Mouse (Mus musculus) limb, embryonic 12.5 days (tissue): ENCODE data around the gene Utp20. TPM values are rescaled to one million over a fixed set of nuclear protein-coding genes. Genes with fewer than 3 reads are reported as not detected.
A peak's percentile ranks its signal among the peaks of the same experiment; 100 is the strongest.
"Not testable (repeated sequence)": the region's sequence is repeated elsewhere in the genome, so short reads cannot be mapped to it uniquely, and the experiment has no call there.

Source experiments
- ATAC-seq: fragments of 200-750 bp; cut with Nextera tagmentation; 2 replicates; pipeline ENCODE4 v1.8.0; 2017; ENCODE audit warnings: low read depth, moderate TSS enrichment; ENCODE audit not compliant: insufficient number of reproducible peaks, insufficient read depth, low FRiP score, low TSS enrichment
- H3K27ac ChIP-seq: fragments of 300-500 bp; sonication (generic); 2 replicates; pipeline ENCODE4 v1.5.1; 2016; ENCODE audit warnings: mild to moderate bottlenecking, moderate library complexity
- H3K27me3 ChIP-seq: fragments of 300-500 bp; sonication (generic); 2 replicates; pipeline ENCODE4 v1.6.1; 2016; ENCODE audit warnings: mild to moderate bottlenecking, moderate library complexity
- H3K36me3 ChIP-seq: fragments of 300-500 bp; sonication (generic); 2 replicates; pipeline ENCODE4 v1.6.1; 2016; ENCODE audit warnings: mild to moderate bottlenecking, moderate library complexity
- H3K4me1 ChIP-seq: fragments of 300-500 bp; sonication (generic); replicated peaks from 2 replicates; pipeline ENCODE4 v1.6.1; 2016
- H3K4me2 ChIP-seq: fragments of 300-500 bp; sonication (generic); 2 replicates; pipeline ENCODE4 v1.6.1; 2016; ENCODE audit warnings: mild to moderate bottlenecking, moderate library complexity
- H3K4me3 ChIP-seq: fragments of 300-500 bp; sonication (generic); replicated peaks from 2 replicates; pipeline ENCODE4 v1.5.1; 2016; ENCODE audit warnings: mild to moderate bottlenecking
- H3K9ac ChIP-seq: fragments of 300-500 bp; sonication (generic); replicated peaks from 2 replicates; pipeline ENCODE4 v1.6.1; 2016; ENCODE audit warnings: mild to moderate bottlenecking, moderate library complexity
- H3K9me3 ChIP-seq: fragments of 300-500 bp; sonication (generic); 2 replicates; pipeline ENCODE4 v1.6.1; 2016; ENCODE audit warnings: mild to moderate bottlenecking, moderate library complexity
- WGBS: fragments of 180-500 bp; shearing (Covaris S2); methylation state at CpG from one replicate; pipeline ENCODE4 v1.1.7; 2016; 5-methylcytosine and 5-hydroxymethylcytosine counted together
- polyA plus RNA-seq: library from polyadenylated mRNA; unstranded; fragments of >200 nt; fragmentation: Nextera tagmentation; extraction: Ambion mirVana; gene quantifications from 2 replicates; pipeline ENCODE4 v1.2.1, GENCODE M21; 2016

The Utp20 gene
- polyA plus RNA-seq, 1 experiment from 2014 or later, result 26.3 TPM

- Histone ChIP-seq H3K9me3 (no peaks in the 10 kb centered on the region), H3K27ac (no peak overlapping the region), H3K4me1 (peaks cover 4% of the 10 kb centered on the region), H3K36me3 (peaks cover 24% of the 10 kb centered on the region), H3K4me2 (peak overlapping the region; percentile 78), H3K27me3 (no peaks in the 10 kb centered on the region), H3K9ac (no peak overlapping the region), H3K4me3 (no peak overlapping the region)
- no peak for ATAC-seq
- 94% methylated on average over 4 of the region's 4 CpGs for WGBS
Measured at GRCm38 (mm10) chr10:88827596-88827995, 992 bp upstream of the Utp20 start.

DNA sequence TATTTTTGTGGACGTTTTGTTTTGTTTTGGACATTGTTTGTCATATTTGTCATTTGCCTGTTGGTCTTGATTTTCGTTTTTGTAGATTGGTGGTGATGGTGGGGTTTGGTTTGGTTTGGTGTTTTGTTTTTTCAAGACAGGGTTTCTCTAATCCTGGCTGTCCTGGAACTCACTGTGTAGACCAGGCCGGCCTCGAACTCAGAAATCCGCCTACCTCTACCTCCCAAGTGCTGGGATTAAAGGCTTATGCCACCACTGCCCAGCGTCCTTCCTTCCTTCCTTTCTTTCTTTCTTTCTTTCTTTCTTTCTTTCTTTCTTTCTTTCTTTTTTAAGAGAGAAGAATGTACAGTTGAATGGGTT lies 323 bp upstream of the Utp20 start:
- peak overlapping the region; percentile 44; the same call in 1 of the 2 replicates for H3K9ac ChIP-seq
- H3K27me3 ChIP-seq, H3K4me1 ChIP-seq, H3K27ac ChIP-seq, H3K9me3 ChIP-seq: not testable (repeated sequence)
- ATAC-seq, result peak; percentile 28; the same call in 1 of the 2 replicates
- H3K36me3 ChIP-seq, result peaks cover 30% of the 10 kb centered on the region
- peak overlapping the region; percentile 78 for H3K4me2 ChIP-seq
- WGBS, result 3% methylated on average over 6 of the region's 6 CpGs
- H3K4me3 ChIP-seq, result peak overlapping the region; percentile 86

DNA sequence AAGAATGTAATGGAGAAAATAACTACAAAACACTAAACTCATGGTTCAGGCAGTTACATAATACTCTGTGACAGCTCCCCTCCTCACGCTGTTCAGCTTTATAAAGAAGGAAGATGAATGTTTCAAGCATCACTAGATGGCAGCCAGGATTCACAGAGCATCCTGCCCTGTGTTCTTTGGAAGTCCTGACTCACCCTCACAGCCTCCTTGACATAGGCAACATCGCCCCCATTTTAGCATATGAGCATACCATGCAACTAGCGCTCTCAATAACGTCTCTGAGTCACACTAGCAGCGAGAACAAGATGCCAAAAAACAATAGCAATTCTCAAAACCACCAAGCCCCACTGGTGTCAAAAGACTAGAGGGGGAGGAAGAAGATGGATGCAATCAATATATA lies 9.3 kb downstream of the Utp20 start:
- Histone ChIP-seq H3K9me3 (no peaks in the 10 kb centered on the region), H3K27ac (no peak overlapping the region), H3K9ac (no peak overlapping the region), H3K36me3 (peaks cover 89% of the 10 kb centered on the region), H3K27me3 (no peaks in the 10 kb centered on the region), H3K4me3 (no peak overlapping the region), H3K4me1 (no peaks in the 10 kb centered on the region), H3K4me2 (no peak overlapping the region)
- no peak for ATAC-seq
- 96% methylated on average over 5 of the region's 5 CpGs for WGBS

- H3K9me3 ChIP-seq, result no peaks in the 10 kb centered on the region
- no peak overlapping the region for H3K9ac ChIP-seq
- WGBS, result 91% methylated on average over 2 of the region's 2 CpGs
- H3K27me3 ChIP-seq, result no peaks in the 10 kb centered on the region
- H3K4me1 ChIP-seq, result no peaks in the 10 kb centered on the region
- H3K27ac ChIP-seq, result no peak overlapping the region
- no peak overlapping the region for H3K4me3 ChIP-seq
- H3K4me2 ChIP-seq, result no peak overlapping the region
- ATAC-seq, result no peak
- peaks cover 86% of the 10 kb centered on the region for H3K36me3 ChIP-seq
Measured at GRCm38 (mm10) chr10:88815256-88815655, 11.3 kb downstream of the Utp20 start.

GRCm38 (mm10) chr10:88811704-88812103 lies 14.9 kb downstream of the Utp20 start:
- WGBS, result 93% methylated on average over 5 of the region's 5 CpGs

GRCm38 (mm10) chr10:88802236-88802635 lies 24.4 kb downstream of the Utp20 start:
- Histone ChIP-seq H3K9ac (no peak overlapping the region), H3K27me3 (no peaks in the 10 kb centered on the region), H3K9me3 (no peaks in the 10 kb centered on the region), H3K4me3 (no peak overlapping the region), H3K36me3 (peaks cover 79% of the 10 kb centered on the region), H3K4me1 (no peaks in the 10 kb centered on the region), H3K27ac (no peak overlapping the region), H3K4me2 (no peak overlapping the region)
- ATAC-seq, result no peak
- 97% methylated on average over 3 of the region's 3 CpGs for WGBS

More at GRCm38 (mm10) chr10:88811704-88812103, 14.9 kb downstream of the Utp20 start:
- Histone ChIP-seq H3K4me2 (no peak overlapping the region), H3K27ac (no peak overlapping the region), H3K36me3 (peaks cover 88% of the 10 kb centered on the region), H3K27me3 (no peaks in the 10 kb centered on the region), H3K4me1 (no peaks in the 10 kb centered on the region), H3K4me3 (no peak overlapping the region), H3K9ac (no peak overlapping the region), H3K9me3 (no peaks in the 10 kb centered on the region)
- no peak for ATAC-seq

DNA sequence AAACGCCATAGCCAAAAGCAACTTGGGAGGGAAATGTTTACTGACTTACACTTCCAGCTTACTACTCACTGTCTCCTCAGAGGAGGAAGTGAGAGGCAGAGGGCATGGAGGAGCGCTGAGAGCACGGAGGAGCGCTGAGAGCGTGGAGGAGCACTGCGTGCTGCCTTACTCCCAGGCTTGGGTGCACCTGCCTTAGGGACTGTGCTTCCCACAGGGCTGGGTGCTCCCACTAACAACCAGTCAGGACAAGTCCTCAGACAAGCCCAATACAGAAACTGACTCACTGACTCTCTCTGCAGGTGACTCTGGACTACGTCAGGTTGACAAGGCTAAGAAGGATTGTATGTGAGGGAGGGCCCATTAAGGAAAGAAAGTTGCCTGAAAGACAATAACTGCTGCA lies 27.2 kb downstream of the Utp20 start:
- no peaks in the 10 kb centered on the region for H3K27me3 ChIP-seq
- no peaks in the 10 kb centered on the region for H3K9me3 ChIP-seq
- H3K36me3 ChIP-seq, result peaks cover 81% of the 10 kb centered on the region
- no peak overlapping the region for H3K27ac ChIP-seq
- no peaks in the 10 kb centered on the region for H3K4me1 ChIP-seq
- no peak overlapping the region for H3K4me2 ChIP-seq
- no peak overlapping the region for H3K4me3 ChIP-seq
- ATAC-seq, result no peak
- 95% methylated on average over 7 of the region's 7 CpGs for WGBS
- no peak overlapping the region for H3K9ac ChIP-seq

- ATAC-seq, result no peak
- no peak overlapping the region for H3K4me2 ChIP-seq
- no peaks in the 10 kb centered on the region for H3K9me3 ChIP-seq
- H3K4me1 ChIP-seq, result no peaks in the 10 kb centered on the region
- no peak overlapping the region for H3K4me3 ChIP-seq
- H3K27me3 ChIP-seq, result no peaks in the 10 kb centered on the region
- peaks cover 84% of the 10 kb centered on the region for H3K36me3 ChIP-seq
- H3K27ac ChIP-seq, result no peak overlapping the region
- no peak overlapping the region for H3K9ac ChIP-seq
Measured at GRCm38 (mm10) chr10:88797452-88797851, 29.2 kb downstream of the Utp20 start.

- WGBS, result 84% methylated on average over 4 of the region's 4 CpGs
- Histone ChIP-seq H3K27ac (no peak overlapping the region), H3K36me3 (peaks cover 85% of the 10 kb centered on the region), H3K4me2 (no peak overlapping the region), H3K4me1 (no peaks in the 10 kb centered on the region), H3K9ac (no peak overlapping the region), H3K9me3 (no peaks in the 10 kb centered on the region), H3K27me3 (no peaks in the 10 kb centered on the region), H3K4me3 (no peak overlapping the region)
- ATAC-seq, result no peak
Measured at GRCm38 (mm10) chr10:88796939-88797338, 29.7 kb downstream of the Utp20 start.

DNA sequence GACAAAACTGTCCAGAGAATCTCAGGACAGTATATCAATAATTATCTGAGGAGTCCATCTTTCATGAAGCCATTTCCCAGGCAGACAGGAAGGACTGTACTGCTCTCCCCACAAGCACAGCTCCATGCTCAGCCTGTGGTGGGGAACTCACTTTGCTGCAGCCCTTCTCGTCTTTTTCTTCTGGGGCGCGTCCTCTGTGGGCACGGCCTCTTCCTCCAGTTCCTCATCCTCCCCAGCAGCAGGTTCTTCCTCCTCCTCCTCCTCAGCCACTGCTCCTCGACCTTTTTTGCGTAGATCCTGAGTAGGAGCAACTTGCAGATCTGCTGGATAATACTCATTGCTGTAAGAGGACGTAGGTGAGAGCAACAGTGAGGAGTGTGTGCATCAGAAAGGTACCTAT lies 31.4 kb downstream of the Utp20 start:
- Histone ChIP-seq H3K36me3 (peaks cover 90% of the 10 kb centered on the region), H3K4me3 (no peak overlapping the region), H3K4me2 (no peak overlapping the region), H3K27me3 (no peaks in the 10 kb centered on the region), H3K27ac (no peak overlapping the region), H3K4me1 (no peaks in the 10 kb centered on the region), H3K9me3 (no peaks in the 10 kb centered on the region), H3K9ac (no peak overlapping the region)
- ATAC-seq, result no peak
- 94% methylated on average over 7 of the region's 7 CpGs for WGBS

- H3K9ac ChIP-seq, result no peak overlapping the region
- no peak overlapping the region for H3K27ac ChIP-seq
- H3K9me3 ChIP-seq, result no peaks in the 10 kb centered on the region
- H3K4me3 ChIP-seq, result no peak overlapping the region
- H3K4me1 ChIP-seq, result no peaks in the 10 kb centered on the region
- WGBS, result 91% methylated on average over 8 of the region's 8 CpGs
- no peak for ATAC-seq
- peaks cover 84% of the 10 kb centered on the region for H3K36me3 ChIP-seq
- no peak overlapping the region for H3K4me2 ChIP-seq
- no peaks in the 10 kb centered on the region for H3K27me3 ChIP-seq
Measured at GRCm38 (mm10) chr10:88794606-88795005, 32.0 kb downstream of the Utp20 start.

GRCm38 (mm10) chr10:88793671-88794070 lies 32.9 kb downstream of the Utp20 start:
- H3K27ac ChIP-seq, result no peak overlapping the region
- H3K4me2 ChIP-seq, result no peak overlapping the region
- H3K4me1 ChIP-seq, result no peaks in the 10 kb centered on the region
- no peak overlapping the region for H3K4me3 ChIP-seq
- H3K36me3 ChIP-seq, result peaks cover 80% of the 10 kb centered on the region
- no peaks in the 10 kb centered on the region for H3K27me3 ChIP-seq
- H3K9ac ChIP-seq, result no peak overlapping the region
- no peaks in the 10 kb centered on the region for H3K9me3 ChIP-seq
- no peak for ATAC-seq
